Mouse (Mus musculus) bone marrow macrophage, adult 2 months (primary cell): ENCODE data around the gene Gpr84.

Experiments
- CTCF ChIP-seq: IDR thresholded peaks from 2 replicates; pipeline ENCODE4 v1.5.1; 2012; ENCODE audit warnings: low read depth, mild to moderate bottlenecking, low read length, moderate library complexity
- POLR2A ChIP-seq: IDR thresholded peaks from 2 replicates; pipeline ENCODE4 v1.6.1; 2012; ENCODE audit warnings: mild to moderate bottlenecking, low read depth, low read length, borderline replicate concordance

DNA sequence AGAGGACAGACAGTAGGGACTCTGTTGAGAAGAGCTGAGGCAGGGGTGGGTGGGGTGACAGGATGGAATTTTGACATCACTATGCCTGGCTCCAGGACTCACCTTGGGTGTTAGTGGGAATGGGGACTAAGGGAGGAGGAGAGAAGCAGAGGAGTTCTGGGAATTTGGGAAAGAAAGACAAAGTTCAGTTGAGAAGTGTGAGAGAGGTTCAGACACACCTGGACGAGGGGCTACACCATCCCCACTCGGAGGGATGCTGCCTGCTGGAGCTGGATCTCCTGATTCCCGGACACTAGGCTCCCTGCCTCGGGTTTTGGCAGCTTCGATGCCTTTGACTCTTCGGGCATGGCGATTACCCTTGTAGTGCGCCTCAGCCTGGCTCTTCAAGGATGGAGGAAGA lies 7.3 kb upstream of the Gpr84 start:
- no peak for TF ChIP-seq POLR2A
- 0 out of 2 replicates have a peak, but pooled peaks have one; percentile 7 for TF ChIP-seq CTCF
